Mouse (Mus musculus) lung, adult 18-20 months (tissue): Measurements from ENCODE around the gene Rgs4.

Source experiments
- DNase-seq, 2 experiments: peaks; one replicate each; pipeline ENCODE4 v3.0.0; 2022; ENCODE audit warnings: mixed read lengths in 2 of 2

Gene Rgs4

GRCm38 (mm10) chr1:169747473-169747872, at the start of gene Rgs4:
Gene Rgs4, minus strand, starts transcription at chr1:169747642.
- DNase-seq, result peak; percentile 38 to 45

GRCm38 (mm10) chr1:169792437-169792836, 45.0 kb upstream of the Rgs4 start:
- DNase-seq, result no peak

- DNase-seq, result no peak
Measured at GRCm38 (mm10) chr1:169785981-169786380, 38.5 kb upstream of the Rgs4 start.

- no peak for DNase-seq
Measured at GRCm38 (mm10) chr1:169776566-169776965, 29.1 kb upstream of the Rgs4 start.

GRCm38 (mm10) chr1:169764619-169764955, 17.1 kb upstream of the Rgs4 start:
- DNase-seq, result no peak

- no peak for DNase-seq
Measured at GRCm38 (mm10) chr1:169763858-169764618, 16.6 kb upstream of the Rgs4 start.

GRCm38 (mm10) chr1:169762524-169762923, 15.1 kb upstream of the Rgs4 start:
- DNase-seq, result no peak

- DNase-seq, result no peak
Measured at GRCm38 (mm10) chr1:169756532-169756931, 9.1 kb upstream of the Rgs4 start.

GRCm38 (mm10) chr1:169752395-169752794, 5.0 kb upstream of the Rgs4 start:
- DNase-seq, result no peak

- DNase-seq, result no peak
Measured at GRCm38 (mm10) chr1:169748439-169748838, 997 bp upstream of the Rgs4 start.

GRCm38 (mm10) chr1:169747902-169748301, 460 bp upstream of the Rgs4 start:
- no peak for DNase-seq

- DNase-seq, result no peak
Measured at GRCm38 (mm10) chr1:169741147-169741546, 6.3 kb downstream of the Rgs4 start.

- DNase-seq, result peak; percentile 6 to 11
Measured at GRCm38 (mm10) chr1:169737231-169737630, 10.2 kb downstream of the Rgs4 start.

- DNase-seq, result peak in 1 of 2 experiments; percentile 3
Measured at GRCm38 (mm10) chr1:169736139-169736538, 11.3 kb downstream of the Rgs4 start.

GRCm38 (mm10) chr1:169730599-169731100, 16.8 kb downstream of the Rgs4 start:
- no peak for DNase-seq

- DNase-seq, result no peak
Measured at GRCm38 (mm10) chr1:169726319-169726718, 21.1 kb downstream of the Rgs4 start.

GRCm38 (mm10) chr1:169721836-169722235, 25.6 kb downstream of the Rgs4 start:
- no peak for DNase-seq

GRCm38 (mm10) chr1:169704395-169705087, 42.9 kb downstream of the Rgs4 start:
- peak; percentile 14 to 52 for DNase-seq

- DNase-seq, result no peak
Measured at GRCm38 (mm10) chr1:169699184-169699583, 48.3 kb downstream of the Rgs4 start.

GRCm38 (mm10) chr1:169697236-169697635, 50.2 kb downstream of the Rgs4 start:
- no peak for DNase-seq

- DNase-seq, result no peak
Measured at GRCm38 (mm10) chr1:169695356-169695755, 52.1 kb downstream of the Rgs4 start.

- DNase-seq, result no peak
Measured at GRCm38 (mm10) chr1:169693537-169693936, 53.9 kb downstream of the Rgs4 start.

GRCm38 (mm10) chr1:169693040-169693439, 54.4 kb downstream of the Rgs4 start:
- DNase-seq, result no peak
